Mouse (Mus musculus): ENCODE results near the gene Dlx1.

DNA sequence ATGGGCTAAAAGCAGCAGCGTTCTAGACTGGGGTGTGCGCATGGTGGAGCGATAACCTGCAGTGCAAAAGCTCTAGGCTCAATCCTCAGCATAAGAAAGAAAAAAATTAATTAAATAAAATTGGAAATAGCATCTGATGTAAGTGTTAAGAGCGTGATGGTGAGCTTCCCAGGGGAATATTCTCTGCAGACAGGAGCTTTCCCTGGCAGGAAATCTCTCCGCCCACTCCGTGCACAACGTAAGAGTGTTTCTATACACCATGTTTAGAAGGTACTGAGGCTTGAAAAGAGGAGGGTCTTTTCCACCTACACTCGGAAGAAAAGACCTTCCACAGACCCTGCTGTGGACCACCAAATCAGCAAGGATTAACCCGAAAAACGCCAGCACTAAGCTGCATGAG lies 33.4 kb upstream of the Dlx1 start:
- TF ChIP-seq EP300 (optimal IDR thresholded peaks at IDR 0.05) (no peak), CTCF (IDR thresholded peaks at IDR 0.05; ENCODE audit: low read depth) (no peak)

All from stomach, postnatal 0 days (tissue).